Mouse (Mus musculus) lung, embryonic 14.5 days (tissue): ENCODE measurements around the gene Cntnap2. TPM values are rescaled to one million over a fixed set of nuclear protein-coding genes. Genes with fewer than 3 reads are reported as not detected.

Source experiments
- ATAC-seq: fragments of 200-750 bp; cut with Nextera tagmentation; 2 replicates; pipeline ENCODE4 v1.8.0; 2017; ENCODE audit warnings: mild to moderate bottlenecking, moderate TSS enrichment, moderate library complexity; ENCODE audit not compliant: insufficient read depth
- DNase-seq: peaks from one replicate; pipeline ENCODE4 v3.0.0-alpha.2; 2015
- H3K27ac ChIP-seq: fragments of 300-500 bp; sonication (generic); 2 replicates; pipeline ENCODE4 v1.5.1; 2014; ENCODE audit warnings: low read depth, mild to moderate bottlenecking, moderate library complexity
- H3K27me3 ChIP-seq: fragments of 300-500 bp; sonication (generic); 2 replicates; pipeline ENCODE4 v1.6.1; 2014; ENCODE audit warnings: low read length, control low read depth; ENCODE audit not compliant: insufficient read depth
- H3K36me3 ChIP-seq: fragments of 300-500 bp; sonication (generic); 2 replicates; pipeline ENCODE4 v1.6.1; 2014; ENCODE audit warnings: control low read depth; ENCODE audit not compliant: insufficient read depth
- H3K4me1 ChIP-seq: fragments of 300-500 bp; sonication (generic); 2 replicates; pipeline ENCODE4 v1.6.1; 2014; ENCODE audit warnings: antibody characterized with exemption, control low read depth; ENCODE audit not compliant: insufficient read depth
- H3K4me2 ChIP-seq: fragments of 300-500 bp; sonication (generic); 2 replicates; pipeline ENCODE4 v1.6.1; 2014; ENCODE audit warnings: mild to moderate bottlenecking
- H3K4me3 ChIP-seq: fragments of 300-500 bp; sonication (generic); 2 replicates; pipeline ENCODE4 v1.5.1; 2014; ENCODE audit warnings: low read depth, low read length
- H3K9ac ChIP-seq: fragments of 300-500 bp; sonication (generic); 2 replicates; pipeline ENCODE4 v1.6.1; 2014
- H3K9me3 ChIP-seq: fragments of 300-500 bp; sonication (generic); 2 replicates; pipeline ENCODE4 v1.6.1; 2016; ENCODE audit warnings: low read depth, low read length, control low read depth
- CTCF ChIP-seq: IDR thresholded peaks from 2 replicates; pipeline ENCODE4 v1.5.1; 2016; ENCODE audit warnings: antibody characterized with exemption, low read depth
- WGBS: fragments of 180-500 bp; shearing (Covaris S2); extraction: QIAGEN DNeasy Blood & Tissue Kit; methylation state at CpG from one replicate; pipeline ENCODE4 v1.1.7; 2014; 5-methylcytosine and 5-hydroxymethylcytosine counted together
- polyA plus RNA-seq: library from polyadenylated mRNA; unstranded; fragments of >200 nt; fragmentation: Nextera tagmentation; extraction: Ambion mirVana; gene quantifications from 2 replicates; pipeline ENCODE4 v1.2.1, GENCODE M21; 2014

Cntnap2 gene
- polyA plus RNA-seq, 1 experiment from 2014 or later = 1.0 TPM

DNA sequence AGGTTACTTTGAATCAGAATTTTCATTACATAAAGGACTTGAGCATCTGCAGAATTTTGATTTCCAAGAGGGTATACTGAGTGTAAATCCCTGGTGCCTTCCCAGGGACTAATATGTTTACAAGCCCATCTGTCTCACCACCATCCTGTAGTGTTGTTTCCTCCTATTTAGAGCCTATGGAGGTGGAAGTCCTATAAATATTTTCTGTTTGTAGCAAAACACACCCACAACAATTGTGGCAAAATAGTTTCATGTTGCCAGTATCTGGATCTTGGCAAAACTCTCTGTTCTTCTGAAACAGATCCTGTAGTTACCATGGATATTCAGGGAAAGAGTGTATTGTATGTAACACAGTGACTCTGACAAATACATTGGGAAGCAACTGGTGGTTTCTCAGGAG, 641.1 kb downstream of the Cntnap2 start:
- Histone ChIP-seq H3K36me3 (no peaks in the 10 kb centered on the region), H3K9me3 (no peaks in the 10 kb centered on the region), H3K4me1 (no peaks in the 10 kb centered on the region), H3K4me3 (no peak overlapping the region), H3K27ac (no peak overlapping the region), H3K27me3 (no peaks in the 10 kb centered on the region), H3K9ac (no peak overlapping the region), H3K4me2 (no peak overlapping the region)
- no peak for TF ChIP-seq CTCF
- ATAC-seq (no peak), DNase-seq (no peak)

GRCm38 (mm10) chr6:45791612-45792011, 732.5 kb downstream of the Cntnap2 start:
- TF ChIP-seq CTCF = no peak
- no peaks in the 10 kb centered on the region for H3K36me3 ChIP-seq
- no peak overlapping the region for H3K27ac ChIP-seq

DNA sequence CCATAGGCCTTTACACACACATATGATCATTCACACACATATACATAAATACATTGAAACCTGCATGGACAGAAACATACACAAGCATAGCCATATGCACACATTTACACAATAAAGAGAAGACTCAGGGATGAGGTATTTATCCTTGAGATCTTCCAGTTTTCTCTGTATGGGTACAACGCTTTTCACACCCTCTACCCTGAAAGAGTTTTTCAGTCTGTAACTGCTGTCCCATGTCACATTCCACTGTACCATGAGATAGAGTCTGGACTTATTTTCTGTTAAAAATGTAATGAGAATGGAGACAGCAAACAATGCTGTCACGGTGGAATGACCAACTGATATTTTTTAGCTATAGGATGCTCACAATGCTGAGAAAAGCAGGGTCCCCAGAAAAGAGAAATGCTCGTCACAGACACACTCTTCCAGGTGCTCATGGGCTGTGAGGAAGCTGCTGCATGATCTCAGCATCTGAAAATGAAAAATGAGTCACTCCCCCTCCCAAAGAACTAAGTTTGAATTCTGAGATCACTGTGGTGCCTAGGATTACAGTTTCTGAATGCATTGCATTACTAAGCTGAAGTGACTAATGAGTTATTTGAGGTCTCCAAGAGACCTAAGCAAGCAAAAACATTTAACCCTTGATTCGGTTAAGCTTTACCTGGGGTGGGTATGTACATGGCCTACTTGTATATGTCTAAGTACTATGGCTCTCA, 782.6 kb downstream of the Cntnap2 start:
- no peak for ATAC-seq
- 71% methylated on average over 4 of the region's 4 CpGs for WGBS

More at GRCm38 (mm10) chr6:45791612-45792011, 732.5 kb downstream of the Cntnap2 start:
- no peak overlapping the region for H3K9ac ChIP-seq
- ATAC-seq (no peak), DNase-seq (no peak)
- no peaks in the 10 kb centered on the region for H3K9me3 ChIP-seq
- no peaks in the 10 kb centered on the region for H3K4me1 ChIP-seq
- H3K4me2 ChIP-seq = no peak overlapping the region
- H3K27me3 ChIP-seq = no peaks in the 10 kb centered on the region
- H3K4me3 ChIP-seq = no peak overlapping the region

DNA sequence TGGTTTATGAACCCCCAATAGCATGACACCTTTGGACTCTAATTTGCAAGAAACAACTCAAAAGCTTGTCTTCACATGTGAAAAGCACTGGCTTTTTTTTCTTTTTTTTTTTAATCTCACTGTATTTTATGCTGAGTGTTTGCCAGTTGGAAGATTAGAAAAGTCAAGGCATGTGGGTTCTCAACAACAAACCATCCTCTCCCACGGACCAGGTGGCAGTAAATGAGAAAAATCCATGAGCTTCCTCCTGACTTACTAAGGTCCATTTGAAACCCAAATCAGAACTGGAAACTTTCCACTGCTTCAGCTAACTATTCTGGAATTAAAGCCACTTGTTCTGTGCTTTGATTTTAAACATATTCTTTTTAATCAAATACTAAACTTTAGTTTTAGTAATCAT, 784.6 kb downstream of the Cntnap2 start:
- H3K9ac ChIP-seq = no peak overlapping the region
- TF ChIP-seq CTCF = no peak

More for the DNA sequence above, 782.6 kb downstream of the Cntnap2 start:
- Histone ChIP-seq H3K4me3 (no peak overlapping the region), H3K36me3 (no peaks in the 10 kb centered on the region), H3K27me3 (no peaks in the 10 kb centered on the region), H3K27ac (no peak overlapping the region), H3K9me3 (no peaks in the 10 kb centered on the region), H3K4me1 (no peaks in the 10 kb centered on the region), H3K4me2 (no peak overlapping the region), H3K9ac (no peak overlapping the region)
- TF ChIP-seq CTCF = no peak
- DNase-seq = no peak

GRCm38 (mm10) chr6:45871409-45871992, 812.3 kb downstream of the Cntnap2 start:
- no peaks in the 10 kb centered on the region for H3K36me3 ChIP-seq
- H3K9ac ChIP-seq = no peak overlapping the region
- H3K27me3 ChIP-seq = no peaks in the 10 kb centered on the region
- WGBS = 49% methylated on average over 3 of the region's 3 CpGs
- DNase-seq (no peak), ATAC-seq (no peak)
- no peaks in the 10 kb centered on the region for H3K4me1 ChIP-seq
- no peak overlapping the region for H3K27ac ChIP-seq
- TF ChIP-seq CTCF = no peak
- H3K4me2 ChIP-seq = no peak overlapping the region
- H3K9me3 ChIP-seq = no peaks in the 10 kb centered on the region
- no peak overlapping the region for H3K4me3 ChIP-seq

More for the DNA sequence above, 784.6 kb downstream of the Cntnap2 start:
- Histone ChIP-seq H3K4me2 (no peak overlapping the region), H3K4me3 (no peak overlapping the region), H3K4me1 (no peaks in the 10 kb centered on the region), H3K9me3 (no peaks in the 10 kb centered on the region), H3K36me3 (no peaks in the 10 kb centered on the region), H3K27ac (no peak overlapping the region), H3K27me3 (no peaks in the 10 kb centered on the region)
- WGBS = 67% methylated on average over 1 of the region's 1 CpGs
- DNase-seq (no peak), ATAC-seq (no peak)

DNA sequence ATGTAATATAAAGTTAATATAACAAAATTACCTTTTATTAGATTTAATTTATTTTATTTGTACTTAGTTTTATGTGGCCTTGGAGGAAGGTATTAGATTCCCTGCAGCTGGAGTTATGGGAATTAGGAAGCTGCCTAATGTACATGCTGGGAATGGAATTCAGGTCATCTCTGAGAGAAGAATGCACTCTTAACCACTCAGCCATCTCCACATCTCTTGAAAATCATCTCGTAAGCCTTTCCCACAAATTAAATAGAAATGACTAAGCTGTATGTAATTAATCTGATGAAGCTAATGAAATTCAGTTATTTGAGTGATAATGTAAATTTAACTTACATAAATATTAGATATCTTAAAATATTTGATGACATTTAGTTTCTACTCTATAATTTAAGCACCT, 826.3 kb downstream of the Cntnap2 start:
- Histone ChIP-seq H3K4me1 (no peaks in the 10 kb centered on the region), H3K27me3 (no peaks in the 10 kb centered on the region), H3K4me2 (no peak overlapping the region), H3K27ac (no peak overlapping the region), H3K36me3 (no peaks in the 10 kb centered on the region), H3K9ac (no peak overlapping the region), H3K4me3 (no peak overlapping the region), H3K9me3 (no peaks in the 10 kb centered on the region)
- 57% methylated on average over 1 of the region's 1 CpGs for WGBS
- TF ChIP-seq CTCF = no peak
- ATAC-seq (no peak), DNase-seq (no peak)

GRCm38 (mm10) chr6:45887901-45888300, 828.7 kb downstream of the Cntnap2 start:
- no peak overlapping the region for H3K27ac ChIP-seq
- 38% methylated on average over 3 of the region's 3 CpGs for WGBS
- H3K4me3 ChIP-seq = no peak overlapping the region
- no peak overlapping the region for H3K9ac ChIP-seq
- no peaks in the 10 kb centered on the region for H3K36me3 ChIP-seq
- ATAC-seq = no peak
- H3K4me1 ChIP-seq = no peaks in the 10 kb centered on the region
- no peaks in the 10 kb centered on the region for H3K27me3 ChIP-seq
- DNase-seq = peak; percentile 20
- H3K9me3 ChIP-seq = no peaks in the 10 kb centered on the region
- no peak for TF ChIP-seq CTCF
- no peak overlapping the region for H3K4me2 ChIP-seq
